Mouse (Mus musculus) bone marrow macrophage, adult 2 months (primary cell): ENCODE results near the gene Rab7.

ENCODE experiments used
- CTCF ChIP-seq: IDR thresholded peaks from 2 replicates; pipeline ENCODE4 v1.5.1; 2012; ENCODE audit warnings: low read depth, mild to moderate bottlenecking, low read length, moderate library complexity
- POLR2A ChIP-seq: IDR thresholded peaks from 2 replicates; pipeline ENCODE4 v1.6.1; 2012; ENCODE audit warnings: mild to moderate bottlenecking, low read depth, low read length, borderline replicate concordance

DNA sequence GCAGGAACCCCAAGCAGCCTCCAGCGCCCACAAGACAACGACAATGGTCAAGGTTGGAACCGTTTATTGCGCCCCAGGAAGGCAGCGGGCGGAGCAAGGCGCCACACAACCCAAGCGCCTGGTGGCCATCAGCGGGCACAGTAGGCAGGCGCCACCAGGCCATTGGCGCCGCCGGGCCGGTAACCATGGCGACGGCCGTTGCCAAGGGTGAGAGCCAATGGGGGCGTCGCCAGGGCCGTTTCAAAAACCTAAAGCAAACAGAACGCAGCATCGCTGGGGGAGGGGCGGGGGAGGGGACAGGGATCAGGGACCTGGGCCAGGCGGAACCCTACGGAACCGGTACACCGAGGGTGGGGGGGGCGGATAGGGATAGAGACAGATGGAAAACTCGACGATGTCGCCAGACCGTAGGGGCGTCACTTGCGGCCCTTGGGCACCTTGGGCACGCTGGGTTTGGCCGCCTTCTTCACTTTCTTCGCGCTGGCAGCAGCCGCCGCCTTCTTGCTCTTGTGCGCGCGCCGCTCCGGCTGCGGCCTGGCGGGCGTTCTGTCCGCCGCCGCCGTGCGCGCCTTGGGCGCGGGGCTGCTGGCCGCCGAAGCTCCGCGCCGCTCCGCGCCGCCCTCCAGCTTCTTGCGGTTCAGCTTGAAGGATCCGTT, 64.6 kb downstream of the Rab7 start:
- TF ChIP-seq CTCF (no peak), POLR2A (no peak)
